Mouse (Mus musculus) embryonic facial prominence, embryonic 11.5 days (tissue): ENCODE data around the gene Fkbp9. TPM values are rescaled to one million over a fixed set of nuclear protein-coding genes. Genes with fewer than 3 reads are reported as not detected.

Experiments
- ATAC-seq: fragments of 200-750 bp; cut with Nextera tagmentation; replicated peaks from 2 replicates; pipeline ENCODE4 v1.8.0; 2017; ENCODE audit warnings: low read depth; ENCODE audit not compliant: insufficient number of reproducible peaks, low FRiP score, low TSS enrichment
- DNase-seq: peaks from one replicate; pipeline ENCODE4 v3.0.0-alpha.2; 2015; ENCODE audit warnings: low spot score
- H3K27ac ChIP-seq: fragments of 300-500 bp; sonication (generic); replicated peaks from 2 replicates; pipeline ENCODE4 v1.5.1; 2014; ENCODE audit warnings: mild to moderate bottlenecking, low read depth, low read length, control low read depth
- H3K27me3 ChIP-seq: fragments of 300-500 bp; sonication (generic); 2 replicates; pipeline ENCODE4 v1.6.1; 2014; ENCODE audit warnings: mild to moderate bottlenecking, low read length, moderate library complexity, mixed read lengths; ENCODE audit not compliant: control insufficient read depth, insufficient read depth
- H3K36me3 ChIP-seq: fragments of 300-500 bp; sonication (generic); replicated peaks from 2 replicates; pipeline ENCODE4 v1.6.1; 2014; ENCODE audit warnings: low read depth, mild to moderate bottlenecking, low read length, moderate library complexity, mixed read lengths; ENCODE audit not compliant: control insufficient read depth, insufficient read depth
- H3K4me1 ChIP-seq: fragments of 300-500 bp; sonication (generic); 2 replicates; pipeline ENCODE4 v1.6.1; 2014; ENCODE audit warnings: low read length, mixed read lengths; ENCODE audit not compliant: control insufficient read depth, insufficient read depth
- H3K4me2 ChIP-seq: fragments of 300-500 bp; sonication (generic); 2 replicates; pipeline ENCODE4 v1.6.1; 2014; ENCODE audit warnings: low read depth, mild to moderate bottlenecking, control low read depth, low read length, moderate library complexity
- H3K4me3 ChIP-seq: fragments of 300-500 bp; sonication (generic); 2 replicates; pipeline ENCODE4 v1.5.1; 2014; ENCODE audit warnings: low read depth, low read length, control low read depth
- H3K9ac ChIP-seq: fragments of 300-500 bp; sonication (generic); replicated peaks from 2 replicates; pipeline ENCODE4 v1.6.1; 2014; ENCODE audit warnings: mild to moderate bottlenecking, control low read depth, low read length
- H3K9me3 ChIP-seq: fragments of 300-500 bp; sonication (generic); replicated peaks from 2 replicates; pipeline ENCODE4 v1.6.1; 2016; ENCODE audit warnings: mild to moderate bottlenecking, low read length, inconsistent platforms, mixed read lengths; ENCODE audit not compliant: control insufficient read depth
- WGBS: fragments of 180-500 bp; shearing (Covaris S2); extraction: QIAGEN DNeasy Blood & Tissue Kit; methylation state at CpG from one replicate; pipeline ENCODE4 v1.1.7; 2014; 5-methylcytosine and 5-hydroxymethylcytosine counted together
- polyA plus RNA-seq: library from polyadenylated mRNA; unstranded; fragments of >200 nt; fragmentation: Nextera tagmentation; extraction: Ambion mirVana; gene quantifications from 2 replicates; pipeline ENCODE4 v1.2.1, GENCODE M21; 2014

Fkbp9 gene
- polyA plus RNA-seq, 1 experiment from 2014 or later = 82.1 TPM

DNA sequence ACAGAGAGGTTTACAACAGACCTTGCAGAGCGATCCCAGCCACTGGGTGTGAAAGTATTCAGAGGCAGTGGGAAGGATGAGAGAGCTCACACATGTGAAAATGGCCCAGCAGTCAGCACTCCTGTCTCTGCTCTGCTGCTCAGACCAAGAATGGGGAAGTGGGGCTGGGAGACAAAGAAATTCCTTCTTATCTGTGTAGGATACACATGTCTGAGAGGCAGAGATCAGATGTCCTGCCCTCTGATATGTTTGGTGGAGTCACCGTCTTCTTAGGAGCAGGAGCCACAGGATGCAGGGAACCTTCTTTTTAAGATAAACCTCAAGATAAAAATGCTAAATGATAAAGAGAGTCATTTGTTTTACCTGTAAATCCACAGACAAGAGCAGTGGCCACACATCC lies 38.2 kb downstream of the Fkbp9 start:
- DNase-seq = no peak
- WGBS = 79% methylated on average over 2 of the region's 2 CpGs
- Histone ChIP-seq H3K4me2 (no peak overlapping the region), H3K27ac (no peak overlapping the region), H3K27me3 (no peaks in the 10 kb centered on the region), H3K36me3 (no peaks in the 10 kb centered on the region), H3K9me3 (no peaks in the 10 kb centered on the region), H3K4me3 (no peak overlapping the region), H3K4me1 (no peaks in the 10 kb centered on the region), H3K9ac (no peak overlapping the region)
- no peak for ATAC-seq

DNA sequence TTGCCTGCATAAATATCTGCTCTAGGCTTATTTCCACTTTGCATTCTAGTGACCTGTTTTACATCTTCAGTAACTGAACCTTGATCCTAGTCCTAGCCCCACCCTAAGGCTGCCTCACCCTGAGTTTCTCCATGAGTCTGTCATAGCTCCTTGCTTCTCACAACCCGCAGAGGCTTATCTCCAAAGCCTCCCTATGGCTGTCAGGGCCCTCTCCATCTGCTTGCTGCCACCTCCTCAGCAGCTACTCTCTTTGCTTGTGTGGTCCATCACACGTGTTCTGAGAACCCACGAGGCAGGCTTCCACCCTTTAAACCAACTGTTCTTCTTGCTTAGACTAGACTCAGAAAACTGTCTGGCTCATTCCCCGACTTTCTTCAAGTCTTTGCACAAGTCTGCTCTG lies 45.0 kb downstream of the Fkbp9 start:
- Histone ChIP-seq H3K4me3 (no peak overlapping the region), H3K9ac (no peak overlapping the region), H3K36me3 (no peaks in the 10 kb centered on the region; the same call in 1 of the 2 replicates), H3K9me3 (no peaks in the 10 kb centered on the region), H3K4me2 (no peak overlapping the region), H3K27me3 (no peaks in the 10 kb centered on the region), H3K4me1 (no peaks in the 10 kb centered on the region), H3K27ac (no peak overlapping the region)
- WGBS = 96% methylated on average over 4 of the region's 4 CpGs
- no peak for ATAC-seq
- DNase-seq = no peak

DNA sequence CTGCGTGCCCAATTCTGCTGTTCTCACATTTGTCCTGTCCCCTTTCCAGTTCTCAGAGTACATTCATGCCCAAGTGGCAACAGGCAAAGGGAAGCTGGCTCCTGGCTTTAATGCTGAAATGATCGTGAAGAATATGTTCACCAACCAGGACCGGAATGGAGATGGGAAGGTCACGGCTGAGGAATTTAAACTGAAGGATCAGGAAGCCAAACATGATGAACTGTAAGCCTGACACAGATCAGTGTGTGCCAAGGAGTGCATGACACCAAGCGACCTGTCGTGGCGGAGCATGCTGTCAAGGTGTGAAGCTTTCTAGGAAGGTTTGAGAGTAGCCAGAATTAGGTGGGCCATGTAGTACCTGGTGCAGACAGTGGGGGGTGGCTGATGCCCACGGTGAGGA lies 46.1 kb downstream of the Fkbp9 start:
- H3K27me3 ChIP-seq = no peaks in the 10 kb centered on the region
- no peak overlapping the region for H3K4me2 ChIP-seq
- H3K36me3 ChIP-seq = no peaks in the 10 kb centered on the region; the same call in 1 of the 2 replicates
- WGBS = 94% methylated on average over 8 of the region's 8 CpGs
- H3K9me3 ChIP-seq = no peaks in the 10 kb centered on the region
- no peak overlapping the region for H3K9ac ChIP-seq
- no peak overlapping the region for H3K27ac ChIP-seq
- ATAC-seq = no peak
- no peak for DNase-seq
- H3K4me3 ChIP-seq = no peak overlapping the region
- no peaks in the 10 kb centered on the region for H3K4me1 ChIP-seq

DNA sequence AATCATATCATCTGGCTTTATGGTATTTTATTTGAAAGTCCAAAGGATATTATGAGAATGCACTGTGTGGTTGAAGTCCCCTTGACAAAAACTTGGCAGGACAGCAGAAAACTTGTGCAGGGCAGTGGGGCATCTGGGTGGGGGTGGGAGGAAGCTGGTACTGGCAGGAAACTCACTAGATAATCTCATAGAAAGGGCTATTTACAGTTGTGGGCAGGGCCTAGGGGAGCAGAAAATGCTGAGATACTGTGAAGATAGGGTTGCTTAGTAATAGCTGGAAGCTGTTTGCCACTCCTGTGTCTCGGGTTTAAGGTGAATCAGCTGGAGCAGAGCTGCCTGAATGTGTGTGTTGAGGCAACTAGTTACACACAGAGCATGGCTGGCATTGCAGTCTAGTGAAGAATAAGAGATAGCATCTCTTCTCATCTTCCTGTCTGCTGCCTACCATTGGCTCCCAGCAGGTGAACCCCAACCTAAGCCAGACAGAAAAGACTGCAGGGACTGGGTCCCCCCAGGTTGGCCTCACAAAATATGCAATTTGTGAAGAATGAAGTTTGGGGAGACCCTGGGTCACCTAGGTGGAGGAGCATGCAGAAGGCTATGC lies 47.6 kb downstream of the Fkbp9 start:
- no peak overlapping the region for H3K9ac ChIP-seq
- no peak overlapping the region for H3K4me2 ChIP-seq
- no peak for DNase-seq
- H3K36me3 ChIP-seq = no peaks in the 10 kb centered on the region; the same call in 1 of the 2 replicates
- no peaks in the 10 kb centered on the region for H3K27me3 ChIP-seq
- no peak for ATAC-seq
- no peaks in the 10 kb centered on the region for H3K4me1 ChIP-seq
- no peak overlapping the region for H3K27ac ChIP-seq
- H3K4me3 ChIP-seq = no peak overlapping the region
- WGBS = 70% methylated on average over 1 of the region's 1 CpGs
- H3K9me3 ChIP-seq = no peaks in the 10 kb centered on the region

DNA sequence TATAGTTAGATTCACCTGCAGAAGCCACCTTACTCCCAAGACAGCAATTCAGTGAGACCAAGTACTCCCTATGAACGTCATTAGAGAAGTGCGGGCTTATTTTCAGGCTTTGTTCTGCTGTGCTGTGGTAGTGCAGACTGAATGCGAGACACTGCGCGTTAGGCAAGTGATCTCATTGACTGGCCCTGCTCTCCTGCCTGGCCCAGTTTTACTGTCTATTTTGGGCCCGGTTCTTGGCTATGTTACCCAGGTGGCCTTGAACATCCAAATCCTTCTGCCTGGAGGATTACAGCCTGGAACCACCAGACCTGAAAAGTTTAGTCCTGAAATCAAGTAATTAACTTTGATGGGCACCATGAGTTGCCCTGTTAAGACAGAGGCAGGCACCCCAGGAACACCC lies 56.7 kb downstream of the Fkbp9 start:
- no peak for ATAC-seq
- no peaks in the 10 kb centered on the region; the same call in 1 of the 2 replicates for H3K36me3 ChIP-seq
- H3K9me3 ChIP-seq = no peaks in the 10 kb centered on the region
- no peak overlapping the region for H3K9ac ChIP-seq
- H3K4me1 ChIP-seq = no peaks in the 10 kb centered on the region
- H3K27ac ChIP-seq = no peak overlapping the region
- no peak for DNase-seq
- no peak overlapping the region for H3K4me3 ChIP-seq
- 90% methylated on average over 6 of the region's 6 CpGs for WGBS
- no peaks in the 10 kb centered on the region for H3K27me3 ChIP-seq
- H3K4me2 ChIP-seq = no peak overlapping the region

DNA sequence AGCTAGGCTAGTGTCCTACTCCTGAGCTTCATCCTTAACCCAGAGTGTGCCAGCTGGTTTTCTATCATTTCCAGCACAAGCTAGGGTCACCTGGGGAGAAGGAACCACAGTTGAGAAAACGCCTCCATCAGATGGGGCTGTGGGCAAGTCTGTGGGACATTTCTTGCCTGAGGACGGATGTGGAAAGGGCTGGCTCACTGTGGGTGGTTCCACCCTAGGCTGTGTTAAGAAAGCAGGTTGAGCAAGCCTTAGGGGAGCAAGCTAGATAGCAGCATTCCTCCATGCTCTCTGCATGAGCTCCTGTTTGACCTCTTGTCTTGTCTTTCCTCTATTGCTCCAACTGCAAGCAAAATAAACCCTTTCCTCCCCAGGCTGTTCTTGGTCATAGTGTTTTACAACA lies 58.9 kb downstream of the Fkbp9 start:
- H3K27ac ChIP-seq = no peak overlapping the region
- H3K4me3 ChIP-seq = no peak overlapping the region
- H3K27me3 ChIP-seq = no peaks in the 10 kb centered on the region
- ATAC-seq = no peak
- H3K4me1 ChIP-seq = no peaks in the 10 kb centered on the region
- 84% methylated on average over 2 of the region's 2 CpGs for WGBS
- no peak overlapping the region for H3K4me2 ChIP-seq
- H3K9ac ChIP-seq = no peak overlapping the region
- H3K9me3 ChIP-seq = no peaks in the 10 kb centered on the region
- no peak for DNase-seq
- no peaks in the 10 kb centered on the region; the same call in 1 of the 2 replicates for H3K36me3 ChIP-seq

DNA sequence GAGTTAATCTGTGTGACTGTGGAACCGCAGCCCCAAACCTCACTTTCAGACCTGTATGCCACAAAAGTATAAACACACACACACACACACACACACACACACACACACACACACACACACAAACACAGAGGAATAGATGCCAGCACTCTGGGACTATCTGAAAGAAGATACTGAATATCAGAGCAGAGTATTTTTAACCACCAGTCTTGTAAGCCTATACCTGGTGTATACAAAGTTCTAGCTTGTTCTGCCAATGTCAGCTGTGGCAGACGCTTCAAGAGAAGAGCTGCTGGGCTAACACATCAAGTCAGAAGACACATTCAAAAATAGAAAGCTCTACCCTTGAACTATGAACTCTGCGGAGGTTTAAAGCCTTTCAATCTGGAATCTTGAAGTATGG lies 67.7 kb downstream of the Fkbp9 start:
- H3K4me1 ChIP-seq = no peaks in the 10 kb centered on the region
- H3K36me3 ChIP-seq = no peaks in the 10 kb centered on the region
- no peaks in the 10 kb centered on the region for H3K27me3 ChIP-seq
- H3K27ac ChIP-seq = no peak overlapping the region
- ATAC-seq = no peak
- no peak overlapping the region for H3K4me3 ChIP-seq
- H3K4me2 ChIP-seq = no peak overlapping the region
- no peak for DNase-seq
- 89% methylated on average over 3 of the region's 3 CpGs for WGBS
- H3K9ac ChIP-seq = no peak overlapping the region
- no peaks in the 10 kb centered on the region for H3K9me3 ChIP-seq

DNA sequence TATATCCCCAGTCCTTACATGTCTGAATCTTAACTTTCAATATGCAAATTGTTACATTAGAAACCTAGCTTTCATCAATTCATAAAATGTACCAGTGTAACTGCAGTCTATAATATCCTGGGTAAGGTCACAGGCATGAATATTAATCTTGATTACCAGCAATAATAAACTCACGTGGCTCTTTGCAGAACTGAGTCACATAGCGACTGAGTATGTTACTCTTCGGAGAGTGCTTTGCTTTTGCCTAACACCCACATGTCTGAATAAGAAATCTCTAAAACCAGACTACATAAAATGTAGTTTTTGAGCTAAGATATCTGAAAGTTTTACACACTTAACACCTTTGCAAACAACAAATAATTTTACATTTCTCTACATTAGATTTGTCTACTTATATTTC lies 69.5 kb downstream of the Fkbp9 start:
- no peaks in the 10 kb centered on the region for H3K9me3 ChIP-seq
- 72% methylated on average over 3 of the region's 3 CpGs for WGBS
- H3K27ac ChIP-seq = no peak overlapping the region
- no peaks in the 10 kb centered on the region for H3K36me3 ChIP-seq
- no peaks in the 10 kb centered on the region for H3K27me3 ChIP-seq
- no peak overlapping the region for H3K4me2 ChIP-seq
- ATAC-seq (no peak), DNase-seq (no peak)
- H3K4me1 ChIP-seq = no peaks in the 10 kb centered on the region
- H3K9ac ChIP-seq = no peak overlapping the region
- H3K4me3 ChIP-seq = no peak overlapping the region
